Mouse (Mus musculus) erythroblast, adult 5-6 weeks (primary cell): ENCODE measurements around the gene Ube2o. TPM values are rescaled to one million over a fixed set of nuclear protein-coding genes. Genes with fewer than 3 reads are reported as not detected.

Experiments
- ATAC-seq: replicated peaks from 2 replicates; pipeline ENCODE4 v1.8.0; 2016; ENCODE audit warnings: moderate number of reproducible peaks, mild to moderate bottlenecking, moderate TSS enrichment, inconsistent platforms; ENCODE audit not compliant: poor library complexity, low FRiP score, severe bottlenecking
- total RNA-seq, 2 experiments: library from RNA; stranded (forward) in 1 of 2; stranded (reverse) in 1 of 2; fragments of 150-400 nt in 1 of 2; fragments of 200-764, 138-1000 nt in 1 of 2; gene quantifications; 2 replicates each; pipeline versions ENCODE4 v1.2.3 to v1.2.4; 2015 to 2017; ENCODE audit warnings: low replicate concordance in 2 of 2

Gene Ube2o
- total RNA-seq, 2 experiments from 2014 or later, result 508 to 800 TPM

- no peak for ATAC-seq
Observed at GRCm38 (mm10) chr11:116550748-116551147, 30.5 kb downstream of the Ube2o start.

- ATAC-seq, result peak; percentile 72
Observed at GRCm38 (mm10) chr11:116549273-116550038, 31.8 kb downstream of the Ube2o start.

- ATAC-seq, result no peak
Observed at GRCm38 (mm10) chr11:116548780-116549179, 32.5 kb downstream of the Ube2o start.

GRCm38 (mm10) chr11:116547296-116548060 is 33.8 kb downstream of the Ube2o start:
- ATAC-seq, result no peak

GRCm38 (mm10) chr11:116543110-116543509 is 38.1 kb downstream of the Ube2o start:
- ATAC-seq, result peak; percentile 33; the same call in 1 of the 2 replicates

- ATAC-seq, result no peak
Observed at GRCm38 (mm10) chr11:116541183-116541582, 40.1 kb downstream of the Ube2o start.

GRCm38 (mm10) chr11:116538142-116538735 is 43.0 kb downstream of the Ube2o start:
- ATAC-seq, result peak; percentile 9

GRCm38 (mm10) chr11:116537388-116537787 is 43.9 kb downstream of the Ube2o start:
- ATAC-seq, result no peak

GRCm38 (mm10) chr11:116536685-116537084 is 44.6 kb downstream of the Ube2o start:
- ATAC-seq, result 0 out of 2 replicates have a peak, but pooled peaks have one; percentile 7

GRCm38 (mm10) chr11:116534154-116534865 is 46.9 kb downstream of the Ube2o start:
- ATAC-seq, result peak; percentile 42

GRCm38 (mm10) chr11:116533341-116534153 is 47.7 kb downstream of the Ube2o start:
- peak; percentile 50 for ATAC-seq

GRCm38 (mm10) chr11:116532810-116533338 is 48.4 kb downstream of the Ube2o start:
- peak; percentile 40 for ATAC-seq

- peak; percentile 26 for ATAC-seq
Observed at GRCm38 (mm10) chr11:116532262-116532809, 48.9 kb downstream of the Ube2o start.

- ATAC-seq, result no peak
Observed at GRCm38 (mm10) chr11:116531371-116532191, 49.7 kb downstream of the Ube2o start.

GRCm38 (mm10) chr11:116530187-116531147 is 50.8 kb downstream of the Ube2o start, which contains the start of gene Sphk1:
Gene Sphk1 (plus strand): TSS chr11:116530925.
- no peak for ATAC-seq

GRCm38 (mm10) chr11:116528636-116529320 is 52.5 kb downstream of the Ube2o start:
- ATAC-seq, result no peak
